ENCODE assay signal across 15 mouse cellular contexts in genomic region chr2:119523836-119524235, GRCm38 (mm10). TPM values are rescaled to one million over a fixed set of nuclear protein-coding genes. Genes with fewer than 3 reads are reported as not detected.
"Had no signal": no experiment of that assay in that cellular context is flagged by ENCODE, and none has a peak within 500 bp of the region (broad histone marks: within the 10 kb centered on the region; RNA-seq: fewer than 3 reads in every experiment).

No protein-coding gene starts in this region.

- DNase-seq: kidney, adult 9 months; kidney, postnatal 25 days; layer of hippocampus, adult 9-11 months; liver, embryonic 13.5 days; lung, adult 2 months; lung, postnatal 14 days; lung, postnatal 4 days; midbrain, embryonic 14.5 days; right cerebral cortex, adult 18-20 months; right cerebral cortex, postnatal 14 days; right cerebral cortex, postnatal 4 days; thymus, adult 2 months; thymus, postnatal 14 days; thymus, postnatal 4 days had no signal

RNA-seq across cellular contexts. Expression of gene Exd1, which starts 23.6 kb away (rescaled TPM):
- total RNA-seq: megakaryocyte-erythroid progenitor cell, adult 5-6 weeks had no signal
